Mouse (Mus musculus): ENCODE data around the gene Nwd2.
A peak's percentile ranks its signal among the peaks of the same experiment; 100 is the strongest.

Nwd2 gene

DNA sequence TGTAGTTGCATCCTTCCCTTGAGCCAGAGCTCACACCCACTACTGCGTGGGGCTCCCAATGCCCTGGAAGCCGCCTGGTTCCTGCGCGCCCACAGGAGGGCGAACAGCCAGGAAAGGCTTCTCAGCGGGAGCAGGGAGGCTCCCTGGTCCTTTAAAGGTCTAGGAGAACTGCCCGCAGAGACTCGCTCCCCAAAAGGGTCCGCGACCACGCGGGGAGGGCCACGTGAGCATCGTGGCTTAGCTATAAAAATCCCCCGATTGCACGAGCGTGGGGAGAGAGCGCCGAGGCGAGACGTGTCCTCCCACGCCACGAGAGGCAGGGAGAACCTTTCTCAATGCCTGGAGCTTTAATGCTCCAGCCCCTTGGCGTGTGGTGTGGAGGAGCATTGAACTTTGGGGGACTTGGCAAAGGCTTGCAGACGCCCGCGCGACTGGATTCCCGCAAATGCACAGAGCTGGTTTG, at the start of gene Nwd2:
Nwd2 (plus strand) TSS at position 33 of the 463 bp plus-strand sequence.
- no peak for DNase-seq (ENCODE audit: low read depth, low spot score)

DNA sequence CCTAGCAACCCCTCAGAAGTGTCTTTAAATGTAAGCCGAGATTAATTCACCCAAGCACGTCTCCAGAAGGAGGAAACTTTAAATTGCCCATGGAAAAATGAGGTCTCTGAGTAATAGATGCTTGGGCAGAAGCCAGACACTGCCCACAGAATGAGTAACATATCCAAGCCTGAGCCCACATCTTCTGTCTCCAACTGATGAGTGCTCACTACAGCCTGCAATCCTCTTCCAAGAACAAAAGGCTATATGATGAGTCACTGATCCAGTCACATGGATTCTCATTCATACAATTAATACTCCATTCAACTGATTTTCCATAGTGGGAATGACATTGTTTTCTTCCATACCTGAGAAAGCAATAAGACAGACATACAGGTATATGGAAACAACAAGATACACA, 41.5 kb upstream of the Nwd2 start:
- DNase-seq (ENCODE audit: low read depth, low spot score): no peak

DNA sequence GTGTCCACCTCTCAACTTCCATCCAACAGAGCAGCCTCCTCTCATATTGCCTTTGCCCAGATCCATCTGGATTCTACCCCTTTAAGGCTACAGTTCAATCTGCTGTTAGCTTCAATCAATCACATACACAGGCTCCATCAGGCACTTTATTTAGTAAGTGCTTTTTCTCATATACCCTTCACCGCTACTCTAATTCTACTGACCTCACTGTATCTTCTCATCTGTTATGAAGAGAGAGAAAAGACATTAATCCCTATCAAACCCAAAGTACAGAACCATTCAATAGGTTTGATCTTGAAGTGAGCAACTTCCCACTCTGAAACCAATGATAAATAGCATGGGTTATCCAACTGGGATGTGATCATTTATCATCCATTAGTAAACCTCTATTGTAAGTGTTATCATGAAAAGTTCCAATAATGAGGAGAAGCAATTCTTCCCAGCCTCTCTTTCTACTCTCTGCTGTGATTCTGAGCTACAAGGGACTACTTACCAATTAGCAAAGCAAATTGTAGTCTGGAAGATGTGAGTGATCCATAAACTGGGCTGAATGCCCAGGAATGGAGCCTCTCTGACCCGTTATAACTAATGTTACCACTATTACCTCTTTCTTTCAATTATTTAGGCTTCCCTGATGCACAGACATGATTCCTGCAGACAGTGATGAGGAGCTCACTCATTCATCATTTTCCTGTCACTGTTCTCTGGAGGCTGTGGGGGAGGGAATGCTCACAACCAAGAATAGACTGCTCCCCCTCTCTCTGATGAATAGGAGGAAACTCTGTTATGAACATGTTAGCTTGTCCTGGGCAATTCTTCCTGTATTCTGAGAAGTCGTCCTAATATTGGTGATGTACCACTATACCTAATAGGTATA, 31.9 kb upstream of the Nwd2 start:
- no peak for DNase-seq (ENCODE audit: low read depth, low spot score)

DNA sequence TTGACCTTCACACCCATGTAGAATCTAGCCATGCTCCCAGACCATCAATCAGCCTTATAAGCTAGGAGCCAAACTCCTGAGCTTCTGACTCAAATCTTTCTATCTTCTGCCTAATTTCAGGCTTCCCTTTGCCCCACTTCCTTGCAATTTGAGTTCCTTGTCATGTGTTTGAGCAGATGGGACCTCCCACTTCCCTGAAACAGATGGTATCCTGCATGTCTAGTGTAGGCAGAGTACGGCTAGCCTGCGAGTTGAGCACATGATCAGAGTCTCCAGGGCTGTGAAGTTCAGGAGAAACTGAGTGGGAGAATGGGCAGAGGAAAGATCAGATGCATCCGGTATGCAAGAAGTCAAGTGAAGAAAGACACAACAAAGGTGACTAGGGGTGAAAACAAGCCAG, 24.8 kb upstream of the Nwd2 start:
- DNase-seq (ENCODE audit: low read depth, low spot score): no peak

DNA sequence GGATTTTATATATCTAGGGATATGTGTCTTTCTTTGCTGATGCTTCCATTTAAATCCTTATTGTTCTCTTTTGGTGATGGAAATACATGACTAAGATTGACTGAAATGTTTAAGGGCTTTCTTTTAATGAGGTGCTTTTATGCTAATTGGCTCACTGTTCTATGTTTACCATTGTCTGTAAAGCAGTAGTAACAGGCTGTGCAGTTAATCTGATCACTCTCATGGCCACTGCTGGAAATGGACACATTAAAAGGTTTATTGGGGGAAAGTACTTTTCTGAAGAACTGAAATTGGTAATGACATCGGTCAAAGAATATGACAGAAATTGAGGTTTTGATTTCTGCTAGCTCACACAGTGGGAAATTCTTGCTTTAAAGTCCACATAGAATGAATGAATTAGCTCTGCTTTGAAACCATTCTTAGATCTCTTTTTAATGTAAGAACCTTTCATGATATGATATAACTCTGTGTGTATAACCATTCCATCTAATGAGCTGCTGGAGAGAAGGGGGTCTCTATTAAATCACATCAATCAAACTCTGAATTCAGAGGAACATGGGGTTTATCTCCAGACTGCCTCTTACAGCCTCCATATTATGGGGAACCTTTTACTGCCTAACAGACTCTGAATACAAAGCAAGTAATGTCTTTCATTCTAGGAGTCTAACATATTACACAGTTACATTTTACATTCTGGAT, 20.9 kb upstream of the Nwd2 start:
- no peak for DNase-seq (ENCODE audit: low read depth, low spot score)

DNA sequence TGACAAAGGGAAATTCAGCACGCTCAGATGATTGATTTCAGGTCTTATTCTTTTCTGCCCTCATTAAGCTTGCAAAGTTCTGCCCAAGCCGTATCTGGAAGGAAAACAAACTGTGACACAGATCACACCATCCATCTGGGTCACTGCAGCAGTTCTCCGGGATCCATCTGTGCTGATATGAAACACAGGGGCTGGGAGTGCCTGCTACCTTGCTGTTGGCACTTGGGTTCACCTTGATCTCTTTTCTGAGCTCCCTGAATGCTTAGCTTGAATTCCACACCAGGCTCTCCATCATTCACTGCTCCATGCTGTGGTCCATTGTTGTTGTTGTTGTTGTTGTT, 20.4 kb upstream of the Nwd2 start:
- DNase-seq (ENCODE audit: low read depth, low spot score): no peak

DNA sequence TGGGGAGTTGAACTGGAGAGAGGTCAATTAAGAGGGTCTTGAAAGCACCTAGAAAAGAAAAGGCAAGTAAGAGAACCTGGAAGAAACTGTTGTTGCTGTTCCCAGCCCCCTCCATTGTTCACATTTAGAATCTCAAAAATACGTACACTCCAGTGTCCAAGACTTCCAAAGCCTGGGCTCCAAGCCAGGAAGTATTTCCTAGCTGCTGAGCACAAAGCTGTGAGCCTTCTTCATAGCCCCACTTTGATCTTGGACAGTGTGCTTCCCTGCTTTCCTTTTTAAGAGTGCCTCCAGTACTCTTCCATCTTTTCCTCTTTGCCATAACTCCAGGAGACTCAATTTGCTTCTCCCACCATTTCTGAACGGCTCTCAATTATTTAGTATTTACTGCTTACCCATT, 14.3 kb upstream of the Nwd2 start:
- no peak for DNase-seq (ENCODE audit: low read depth, low spot score)

DNA sequence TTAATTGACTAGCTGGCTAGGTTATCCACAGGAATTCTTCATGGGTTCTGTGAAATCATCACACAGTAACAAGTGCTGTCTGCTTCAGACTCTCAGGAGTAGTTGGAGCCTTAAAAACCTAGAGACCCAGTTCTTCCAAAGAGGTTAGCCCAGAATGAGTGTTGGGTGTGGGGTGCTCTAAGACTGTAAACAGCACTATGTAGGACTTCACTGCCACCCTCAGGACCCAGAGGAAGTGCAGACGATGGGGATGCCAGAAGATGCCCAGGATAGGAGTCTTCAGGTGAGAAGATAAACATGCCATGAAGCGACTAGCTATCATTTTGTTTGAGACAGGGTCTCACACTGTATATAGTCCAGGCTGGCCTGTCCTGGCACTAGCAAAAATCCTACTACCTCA, 715 bp upstream of the Nwd2 start:
- no peak for DNase-seq (ENCODE audit: low read depth, low spot score)

DNA sequence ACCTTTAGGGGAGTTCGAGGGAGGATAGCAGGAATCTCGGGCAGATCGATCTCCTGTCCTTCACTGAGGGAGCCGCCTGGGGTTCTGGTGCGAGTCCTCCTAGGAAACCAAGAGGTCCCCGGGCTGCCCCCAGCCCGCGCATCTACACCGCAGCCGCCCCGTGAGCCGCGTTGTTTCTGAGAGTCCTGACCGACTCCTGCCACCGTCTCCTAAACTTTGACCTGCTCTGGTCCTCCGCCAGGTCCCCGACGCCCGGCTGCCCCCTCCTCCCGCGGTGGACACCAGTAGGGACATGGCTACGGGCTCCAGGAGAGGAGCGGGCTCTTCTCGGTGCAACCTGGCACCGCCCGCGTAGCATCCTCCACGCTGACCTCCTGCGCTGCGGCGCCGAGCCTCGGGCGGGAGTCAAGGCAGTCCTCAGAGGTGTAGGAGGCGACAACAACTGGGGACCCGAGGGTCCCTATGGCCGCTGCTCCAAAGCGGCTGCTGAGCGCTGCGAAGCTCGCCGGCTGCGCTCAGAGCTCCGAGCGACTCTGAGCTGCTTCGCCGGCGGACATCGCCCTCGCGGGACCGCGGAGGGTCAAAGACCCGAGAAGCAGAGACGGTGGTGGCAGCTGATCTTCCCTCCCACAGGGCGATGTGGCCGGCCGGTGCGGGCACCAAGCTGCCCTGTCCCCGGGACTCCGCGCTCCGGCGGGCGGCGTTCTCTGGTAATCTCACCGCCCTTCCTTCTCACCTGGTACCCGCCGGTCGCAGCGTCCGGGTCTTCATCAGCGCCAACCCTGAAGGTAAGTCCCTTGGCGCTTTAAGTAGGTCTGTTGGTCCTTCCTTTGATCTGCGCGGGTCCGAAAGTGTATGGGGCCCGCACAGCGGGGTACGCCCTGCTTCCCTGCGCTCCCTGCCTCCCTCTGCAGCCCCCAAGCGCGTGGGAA, 897 bp downstream of the Nwd2 start:
- no peak for DNase-seq (ENCODE audit: low read depth, low spot score)

DNA sequence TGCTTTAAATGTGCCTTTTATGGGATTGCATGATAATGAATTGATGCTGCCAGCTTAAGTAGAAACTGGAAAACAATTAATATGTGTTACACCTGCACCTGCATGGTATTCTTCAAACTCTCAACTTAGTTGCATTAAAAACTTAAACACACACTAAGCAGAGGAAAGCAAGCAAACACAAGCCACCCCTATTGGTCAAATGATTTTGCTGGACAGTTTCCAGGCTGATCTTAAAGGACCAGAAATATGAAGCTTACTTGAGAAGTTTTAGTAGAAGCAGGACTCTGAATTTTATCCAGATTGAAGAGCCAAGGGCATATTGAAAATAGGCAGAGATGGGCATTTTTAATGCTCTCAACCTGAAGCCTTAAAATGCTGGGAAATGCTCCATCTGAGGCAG, 2.9 kb downstream of the Nwd2 start:
- DNase-seq (ENCODE audit: low read depth, low spot score): no peak

DNA sequence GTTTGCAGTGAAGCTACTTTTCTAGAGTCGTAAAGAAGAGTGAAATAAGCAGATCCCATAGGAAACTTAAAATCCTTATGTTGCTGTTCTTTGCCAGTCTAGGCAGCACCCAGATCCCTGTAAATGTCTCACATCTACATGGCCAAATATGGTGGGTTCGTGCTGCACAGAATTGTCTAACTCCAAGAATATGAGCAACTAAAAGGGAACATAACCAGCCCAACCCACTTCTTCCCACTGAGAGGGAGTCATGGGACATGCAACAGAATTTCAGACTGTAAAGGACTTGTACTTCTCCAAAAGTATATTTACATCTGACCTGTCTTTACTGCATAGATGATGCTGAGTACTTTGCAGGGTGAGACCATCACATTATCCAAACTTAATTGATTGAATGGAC, 3.8 kb downstream of the Nwd2 start:
- no peak for DNase-seq (ENCODE audit: low read depth, low spot score)

DNA sequence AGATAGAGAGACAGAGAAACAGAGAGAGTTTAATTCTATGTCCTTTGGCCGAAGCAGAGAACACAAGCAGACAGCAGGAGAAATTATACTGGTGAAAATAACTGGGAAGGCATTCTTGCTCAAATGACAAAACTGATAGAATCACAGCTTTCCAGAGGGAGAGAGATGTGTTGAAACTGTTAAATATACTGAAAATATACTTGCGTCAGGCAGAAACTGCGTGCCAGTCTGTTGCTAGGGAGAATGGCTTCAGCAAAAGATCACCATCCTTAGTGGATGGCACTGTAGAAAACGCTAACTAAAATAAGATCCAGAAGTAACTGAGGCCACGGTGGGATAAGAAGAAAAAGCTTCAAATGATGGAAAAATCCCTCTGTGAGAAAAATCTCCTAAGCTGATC, 18.0 kb downstream of the Nwd2 start:
- no peak for DNase-seq (ENCODE audit: low read depth, low spot score)

DNA sequence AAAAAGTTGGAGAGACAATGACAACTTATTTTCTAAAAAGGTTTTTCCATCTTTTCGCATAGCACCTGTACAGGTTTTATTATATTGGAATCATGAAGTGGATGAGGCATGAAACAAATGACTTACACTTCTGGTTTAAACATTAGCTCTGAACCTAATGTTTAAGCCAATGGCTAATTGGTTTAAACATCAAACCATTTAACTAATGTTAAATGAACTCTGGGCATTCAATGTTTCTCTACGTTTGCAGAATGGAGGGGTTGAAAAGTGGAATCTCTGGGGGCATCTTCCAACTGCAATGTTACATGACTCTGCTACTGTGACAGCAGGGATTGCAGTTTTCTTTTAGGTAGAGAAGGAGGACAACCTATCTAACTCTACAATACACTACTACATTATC, 27.0 kb downstream of the Nwd2 start:
- DNase-seq (ENCODE audit: low read depth, low spot score): no peak

DNA sequence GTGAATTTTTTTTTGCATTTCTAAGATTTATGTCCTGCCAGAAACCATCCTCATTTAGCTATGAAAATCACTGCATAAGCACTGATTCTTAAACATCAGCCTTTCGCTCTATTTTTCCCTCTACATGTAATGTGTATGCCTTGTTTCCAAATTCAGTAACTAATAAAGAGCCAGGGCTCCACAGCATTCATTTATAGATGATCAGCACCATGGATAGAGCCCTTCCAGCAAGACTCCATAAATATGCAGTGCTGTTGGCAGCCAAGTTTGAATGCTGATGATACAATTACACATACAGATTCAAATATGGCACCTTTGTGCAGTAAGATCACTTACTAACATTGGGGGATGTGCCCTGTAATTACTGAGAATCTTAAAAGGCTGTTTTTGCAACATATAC, 40.2 kb downstream of the Nwd2 start:
- no peak for DNase-seq (ENCODE audit: low read depth, low spot score)

DNA sequence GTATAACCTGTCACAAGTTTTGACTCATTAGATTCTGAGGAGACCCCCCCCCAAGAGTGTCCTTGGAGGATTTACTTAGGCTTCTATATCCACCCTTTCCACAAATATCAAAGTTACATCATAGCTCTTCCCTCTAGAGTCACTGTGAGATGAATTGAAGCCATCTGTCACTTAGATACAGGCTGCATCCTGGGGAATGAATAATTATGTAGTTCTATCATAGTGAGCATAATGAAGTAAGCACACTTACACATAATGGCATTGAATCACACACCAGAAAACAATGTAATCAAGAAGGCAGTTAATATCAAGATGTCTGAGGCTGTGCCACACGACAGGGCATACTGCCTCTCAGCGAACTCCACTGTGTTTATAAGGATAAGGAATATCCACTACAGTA, 47.9 kb downstream of the Nwd2 start:
- DNase-seq (ENCODE audit: low read depth, low spot score): no peak

DNA sequence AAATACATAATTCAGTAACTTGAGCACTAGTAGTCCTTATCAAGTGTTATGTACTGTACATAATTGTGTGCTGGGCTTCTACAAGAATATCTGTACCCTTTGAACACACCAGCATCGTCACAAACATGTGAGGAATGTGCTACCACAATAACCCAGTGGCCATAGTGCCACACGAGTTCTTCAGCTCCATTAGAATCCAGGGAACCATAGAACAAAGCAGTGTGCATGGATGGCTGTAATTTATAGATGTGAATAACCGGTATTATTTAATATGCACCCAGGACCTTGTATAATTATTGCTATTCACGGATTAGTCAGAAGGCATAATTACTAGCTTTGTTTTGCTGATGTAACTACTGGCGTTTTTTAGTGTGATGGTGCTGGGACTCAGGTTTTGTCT, 48.3 kb downstream of the Nwd2 start:
- no peak for DNase-seq (ENCODE audit: low read depth, low spot score)

DNA sequence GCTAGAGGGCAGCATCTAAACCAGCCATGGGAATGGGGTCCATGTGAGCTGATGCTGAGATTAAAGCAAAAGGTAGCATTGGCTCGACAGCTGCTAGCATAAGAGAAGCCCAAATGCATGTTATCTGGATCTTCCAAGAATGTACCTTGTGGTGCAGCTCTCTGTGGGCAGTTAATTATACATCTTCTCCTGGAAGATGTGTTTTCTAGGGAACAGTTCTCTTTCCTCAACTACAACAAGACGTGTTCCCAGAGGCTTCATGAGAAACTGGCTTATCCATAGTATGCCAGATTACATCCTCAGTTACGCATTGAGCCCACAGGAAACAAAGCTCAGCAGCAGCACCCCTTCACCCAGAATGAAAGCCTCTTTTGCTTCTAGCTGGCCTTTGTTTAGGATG, 80.1 kb downstream of the Nwd2 start:
- DNase-seq (ENCODE audit: low read depth, low spot score): no peak

DNA sequence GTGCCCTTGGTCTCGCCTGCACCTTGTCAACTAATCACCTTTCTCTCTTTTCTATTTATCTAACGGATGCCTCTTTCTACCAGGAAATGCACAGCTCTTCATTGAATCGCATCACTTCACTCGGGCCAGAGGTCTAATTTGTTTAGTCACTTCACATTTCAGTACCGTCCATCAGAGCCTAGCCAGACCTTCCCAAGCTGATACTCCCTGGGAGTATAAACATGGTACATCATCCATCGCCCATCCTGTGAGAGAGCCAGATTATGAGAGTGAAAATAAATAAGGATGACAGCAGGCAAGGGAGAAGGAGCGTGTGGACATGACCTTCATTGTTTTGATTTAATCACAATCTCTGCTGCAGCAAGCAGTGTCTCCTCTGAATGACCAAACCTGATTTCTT, 86.6 kb downstream of the Nwd2 start:
- no peak for DNase-seq (ENCODE audit: low read depth, low spot score)

DNA sequence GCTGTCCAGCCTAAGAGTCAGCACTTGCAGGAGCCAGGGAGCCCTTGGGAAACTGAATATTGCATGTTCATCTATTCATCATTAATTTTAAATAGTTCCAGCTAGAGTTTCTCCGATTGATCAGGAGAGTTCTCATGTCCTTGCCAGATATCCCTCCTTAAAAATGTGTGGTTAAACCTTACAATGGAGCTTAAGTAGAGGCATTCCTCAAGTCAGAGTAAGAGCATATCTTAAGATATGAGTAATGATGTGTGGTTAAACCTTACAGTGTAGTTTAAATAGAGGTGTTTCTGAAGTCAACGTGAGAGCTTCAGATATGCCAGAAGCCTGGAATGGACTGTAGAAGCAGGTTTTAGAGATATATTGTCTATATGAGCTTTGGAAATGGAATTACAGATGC, 94.5 kb downstream of the Nwd2 start:
- no peak for DNase-seq (ENCODE audit: low read depth, low spot score)

DNA sequence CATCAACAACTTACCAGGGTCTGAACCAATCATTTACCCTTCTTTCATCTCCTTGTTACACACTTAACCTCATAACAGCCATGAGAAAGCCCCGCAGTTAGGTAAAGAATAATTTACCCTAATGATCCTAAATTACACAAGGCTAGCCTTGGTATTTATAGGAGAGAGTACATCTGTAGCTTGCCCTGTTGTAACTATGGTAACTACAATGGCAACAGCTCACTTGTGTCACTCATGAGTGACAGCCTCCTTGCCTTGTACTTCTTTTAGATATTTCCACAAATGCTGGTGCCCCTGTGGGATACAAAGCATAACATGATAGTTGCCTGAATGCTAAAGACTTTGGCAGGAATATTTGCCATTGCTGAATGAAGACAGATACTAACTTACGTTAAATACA, 99.4 kb downstream of the Nwd2 start:
- no peak for DNase-seq (ENCODE audit: low read depth, low spot score)

DNA sequence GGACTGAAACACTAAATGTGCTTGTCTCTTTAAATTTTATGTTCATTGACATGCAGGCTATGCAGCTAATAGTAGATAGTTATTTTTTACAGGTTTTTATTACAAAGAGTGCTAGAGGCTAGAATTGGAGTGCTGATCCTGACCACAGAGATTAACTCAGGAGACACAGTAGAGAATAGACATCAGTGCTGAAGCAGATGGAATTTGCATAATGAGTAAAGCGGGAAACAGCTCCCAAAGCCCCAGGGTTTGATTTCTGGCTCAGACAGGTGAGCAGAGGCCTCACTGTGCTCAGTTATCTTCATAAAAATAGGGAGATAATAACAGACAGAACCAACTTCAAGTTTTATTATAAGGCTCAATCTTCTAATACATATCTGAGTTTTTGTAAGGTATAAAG, 99.9 kb downstream of the Nwd2 start:
- no peak for DNase-seq (ENCODE audit: low read depth, low spot score)

DNA sequence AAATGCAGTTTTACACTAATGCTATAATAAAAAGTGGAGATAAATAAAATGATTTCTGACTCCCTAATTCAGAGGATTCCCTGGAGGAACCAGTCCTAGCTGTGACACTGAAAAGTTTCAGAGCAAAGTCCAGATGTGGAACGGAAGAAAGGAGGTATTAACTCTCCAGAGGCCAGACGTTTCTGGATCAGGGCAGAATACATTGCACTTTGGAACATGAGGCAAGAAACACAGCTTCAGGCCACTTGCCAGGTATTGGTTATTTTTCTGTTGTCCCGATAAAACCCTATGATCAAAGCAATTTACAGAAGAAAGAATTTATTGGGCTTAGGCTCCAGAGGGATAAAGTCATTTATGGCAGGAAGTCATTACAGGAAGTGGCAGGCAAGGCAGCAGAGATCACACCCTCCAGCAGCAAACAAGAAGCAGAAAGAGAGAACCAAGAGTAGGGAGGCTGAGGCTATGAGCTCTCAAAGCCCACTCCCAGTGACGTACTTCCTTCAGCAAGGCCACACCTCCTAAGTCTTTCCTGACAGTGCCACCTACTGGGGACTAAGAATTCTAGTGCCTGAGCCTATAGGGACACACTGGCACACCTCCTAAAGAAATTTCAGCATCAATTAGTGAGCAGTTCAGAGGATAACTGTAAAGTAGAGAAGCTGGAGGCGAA, 106.3 kb downstream of the Nwd2 start:
- peak; percentile 14 for DNase-seq (ENCODE audit: low read depth, low spot score)

All from A20 (cell line).